Mouse (Mus musculus) myocyte (in vitro differentiated cells): ENCODE measurements around the gene Gm853.

Source experiments
- MAX ChIP-seq: IDR thresholded peaks from one replicate; pipeline ENCODE4 v1.6.1; 2011; ENCODE audit warnings: low read depth, mild to moderate bottlenecking, control low read depth
- MYOD1 ChIP-seq, 3 experiments: IDR thresholded peaks; one replicate each; pipeline ENCODE4 v1.6.1; 2011; ENCODE audit warnings: control low read depth in 2 of 3, low read depth in 2 of 3, mild to moderate bottlenecking in 2 of 3, moderate library complexity in 1 of 3; ENCODE audit not compliant: insufficient read length in 2 of 3, control insufficient read depth in 1 of 3
- MYOG ChIP-seq, 3 experiments: IDR thresholded peaks; one replicate each; pipeline ENCODE4 v1.6.1; 2011; ENCODE audit warnings: control low read depth in 2 of 3, low read depth in 2 of 3, mild to moderate bottlenecking in 2 of 3; ENCODE audit not compliant: insufficient read length in 2 of 3, control insufficient read depth in 1 of 3, insufficient read depth in 1 of 3
- POLR2A ChIP-seq: IDR thresholded peaks from one replicate; pipeline ENCODE4 v1.6.1; 2011; ENCODE audit warnings: low read depth, mild to moderate bottlenecking, control low read depth, moderate library complexity; ENCODE audit not compliant: insufficient read length
- POLR2AphosphoS2 ChIP-seq: IDR thresholded peaks from one replicate; pipeline ENCODE4 v1.6.1; 2011; ENCODE audit warnings: low read depth, control low read depth; ENCODE audit not compliant: insufficient read length
- REST ChIP-seq: IDR thresholded peaks from one replicate; pipeline ENCODE4 v1.6.1; 2011; ENCODE audit warnings: mild to moderate bottlenecking, control low read depth, moderate library complexity; ENCODE audit not compliant: insufficient read depth, insufficient read length
- TCF12 ChIP-seq: IDR thresholded peaks from one replicate; pipeline ENCODE4 v1.6.1; 2011; ENCODE audit warnings: mild to moderate bottlenecking, control low read depth; ENCODE audit not compliant: poor library complexity, insufficient read depth, severe bottlenecking
- USF1 ChIP-seq: IDR thresholded peaks from one replicate; pipeline ENCODE4 v1.6.1; 2011; ENCODE audit warnings: low read depth, mild to moderate bottlenecking, control low read depth, moderate library complexity

- TF ChIP-seq POLR2AphosphoS2 (no peak), REST (no peak), MYOG (IDR thresholded peaks at IDR 0.05; ENCODE audit: control insufficient read depth in 1 of 3, insufficient read depth in 1 of 3, insufficient read length in 2 of 3, low read depth in 2 of 3) (no peak), USF1 (no peak), POLR2A (no peak), TCF12 (no peak), MYOD1 (IDR thresholded peaks at IDR 0.05; ENCODE audit: control insufficient read depth in 1 of 3, insufficient read length in 2 of 3, low read depth in 2 of 3) (no peak), MAX (no peak)
Measured at GRCm38 (mm10) chr4:130176156-130176720, 46.0 kb downstream of the Gm853 start.
